Mouse (Mus musculus) cerebral cortex, adult 2 months (tissue): ENCODE data around the gene Pik3c2b.

ENCODE experiments used
- WGBS: fragments of 180-500 bp; shearing (Covaris S2); methylation state at CpG from one replicate; pipeline ENCODE4 v1.1.7; 2018; 5-methylcytosine and 5-hydroxymethylcytosine counted together

Pik3c2b gene

DNA sequence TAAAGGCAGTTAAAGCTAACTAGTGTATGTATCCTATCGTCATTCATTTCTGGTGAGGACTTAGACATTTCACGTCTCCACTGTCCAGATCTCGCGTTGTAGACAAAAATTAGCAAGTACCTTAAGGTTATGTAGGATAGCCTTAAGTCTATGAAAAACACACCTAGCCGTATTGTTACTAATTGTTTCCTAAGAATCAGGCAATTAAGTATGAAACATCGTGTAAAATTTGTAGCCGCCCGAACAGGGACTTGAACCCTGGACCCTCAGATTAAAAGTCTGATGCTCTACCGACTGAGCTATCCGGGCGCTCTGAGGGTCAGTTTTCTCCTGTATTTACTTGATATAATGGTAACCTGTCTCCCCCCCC is 11.4 kb upstream of the Pik3c2b start:
- 7% methylated on average over 11 of the region's 11 CpGs for WGBS

GRCm38 (mm10) chr1:133034682-133035081 is 10.8 kb upstream of the Pik3c2b start:
- 71% methylated on average over 7 of the region's 7 CpGs for WGBS

DNA sequence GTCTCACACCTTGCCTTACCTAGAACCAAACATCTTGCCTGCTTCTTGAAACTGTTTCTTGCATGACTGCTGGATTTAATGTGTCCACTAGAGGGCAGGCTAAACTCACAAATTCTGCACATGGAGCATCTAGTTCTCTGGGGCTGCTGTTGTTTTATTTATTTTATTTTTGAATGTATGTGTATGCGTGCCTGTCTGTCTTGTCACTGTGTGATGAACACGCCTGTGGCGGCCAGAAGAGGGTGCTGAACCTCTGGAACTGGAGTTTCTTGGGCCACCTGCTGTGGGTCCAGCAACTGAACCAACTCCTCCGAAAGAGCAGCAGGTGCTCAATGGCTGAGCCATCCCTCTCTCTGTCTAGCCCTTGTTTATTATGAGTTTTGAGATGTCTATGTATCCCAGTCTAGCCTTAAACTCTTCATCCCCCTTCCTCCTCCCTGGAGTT is 5.9 kb upstream of the Pik3c2b start:
- WGBS: 8% methylated on average over 4 of the region's 4 CpGs

DNA sequence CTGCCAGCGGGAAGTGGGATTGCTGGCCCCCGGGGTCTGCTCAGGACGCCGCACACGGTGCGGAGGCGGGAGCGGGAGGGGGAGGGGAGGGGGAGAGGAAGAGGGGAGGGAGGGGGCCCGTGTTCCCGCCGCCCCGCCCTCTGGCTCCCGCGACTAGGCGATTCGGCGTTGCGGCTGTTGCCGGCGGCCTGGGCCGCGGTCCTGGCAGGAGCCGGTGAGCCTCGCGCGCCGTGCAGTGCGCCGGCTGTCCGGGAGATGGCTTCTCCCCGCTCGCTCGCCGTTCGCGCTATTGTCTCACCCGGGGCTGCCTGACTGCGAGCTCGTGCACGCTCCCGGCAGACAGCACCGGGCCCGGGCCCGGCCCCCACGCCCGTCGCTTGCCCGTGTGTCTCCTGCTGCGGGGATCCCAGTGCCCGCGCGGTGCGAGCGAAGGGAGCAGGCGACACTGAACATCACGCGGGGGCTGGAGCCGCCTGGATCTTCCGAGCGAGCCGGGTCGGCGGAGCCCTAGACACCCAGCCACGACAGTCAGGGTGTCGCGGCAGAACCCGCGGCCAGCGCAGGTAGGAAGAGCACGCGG is 484 bp downstream of the Pik3c2b start:
- WGBS: under 1% methylated on average over 66 of the region's 71 CpGs

- WGBS: 2% methylated on average over 40 of the region's 40 CpGs
Measured at GRCm38 (mm10) chr1:133046441-133046931, 1.0 kb downstream of the Pik3c2b start.

DNA sequence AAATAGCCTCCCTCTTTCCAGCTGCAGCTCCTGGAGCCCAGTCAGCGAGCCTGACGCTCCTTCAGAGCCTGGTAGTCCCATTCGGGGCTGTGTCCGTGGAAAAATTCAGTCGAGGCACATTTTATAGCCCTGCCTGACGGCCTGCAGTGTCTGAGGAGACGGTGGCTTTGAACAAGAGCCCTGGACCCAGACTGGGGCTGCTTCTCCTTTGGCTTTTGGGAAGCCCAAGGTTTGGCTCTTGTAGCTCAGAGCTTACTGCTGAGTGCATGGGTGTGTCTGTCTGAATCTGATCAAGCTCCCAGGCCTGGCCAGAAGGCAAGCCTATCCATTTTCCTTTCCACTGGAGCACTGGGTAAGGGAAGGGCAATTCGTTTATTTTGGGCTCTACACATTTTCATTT is 2.1 kb downstream of the Pik3c2b start:
- WGBS: 41% methylated on average over 8 of the region's 8 CpGs

GRCm38 (mm10) chr1:133048690-133049089 is 3.2 kb downstream of the Pik3c2b start:
- 25% methylated on average over 2 of the region's 2 CpGs for WGBS

GRCm38 (mm10) chr1:133050001-133050431 is 4.5 kb downstream of the Pik3c2b start:
- WGBS: 57% methylated on average over 11 of the region's 11 CpGs

DNA sequence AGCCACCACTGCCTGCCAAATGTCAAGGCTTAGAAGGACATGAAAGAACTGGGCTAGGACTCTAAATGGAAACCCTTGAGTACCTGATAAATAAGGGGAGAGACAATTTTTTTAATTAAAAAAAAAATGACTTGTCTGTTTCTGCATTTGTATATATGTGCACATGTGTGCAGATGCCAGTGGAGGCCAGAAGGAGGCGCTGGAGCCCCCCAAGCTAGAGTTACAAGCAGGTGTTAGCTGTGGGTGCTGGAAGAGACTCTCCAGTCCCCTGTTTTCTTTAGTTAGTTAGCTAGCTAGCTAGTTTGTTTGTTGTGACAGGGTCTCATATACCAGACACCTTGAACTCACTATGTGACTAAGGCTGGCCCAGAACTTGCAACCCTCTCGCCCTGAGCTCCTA is 6.4 kb downstream of the Pik3c2b start:
- WGBS: 99% methylated on average over 2 of the region's 2 CpGs

- 78% methylated on average over 5 of the region's 5 CpGs for WGBS
Measured at GRCm38 (mm10) chr1:133053034-133053433, 7.6 kb downstream of the Pik3c2b start.

DNA sequence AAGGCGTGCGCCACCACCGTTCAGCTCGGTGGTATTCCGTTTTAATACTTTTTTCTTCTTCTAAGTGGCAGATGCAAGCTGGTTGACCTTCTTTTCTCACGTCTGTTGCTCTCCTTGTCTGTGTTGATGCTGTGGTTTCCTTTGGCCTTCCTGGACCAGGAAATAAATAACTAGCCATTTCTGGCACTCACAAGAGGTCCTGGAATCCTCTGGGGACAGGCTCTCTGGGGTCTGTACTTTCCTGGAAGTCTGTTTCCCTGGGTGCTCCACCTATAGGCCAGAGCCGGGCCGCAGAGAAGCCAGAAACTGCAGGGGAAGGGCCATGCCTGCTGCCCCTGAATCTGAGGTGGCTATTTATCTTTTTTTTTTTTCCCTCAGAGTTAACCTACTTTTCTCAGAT is 8.9 kb downstream of the Pik3c2b start:
- WGBS: 70% methylated on average over 8 of the region's 8 CpGs

DNA sequence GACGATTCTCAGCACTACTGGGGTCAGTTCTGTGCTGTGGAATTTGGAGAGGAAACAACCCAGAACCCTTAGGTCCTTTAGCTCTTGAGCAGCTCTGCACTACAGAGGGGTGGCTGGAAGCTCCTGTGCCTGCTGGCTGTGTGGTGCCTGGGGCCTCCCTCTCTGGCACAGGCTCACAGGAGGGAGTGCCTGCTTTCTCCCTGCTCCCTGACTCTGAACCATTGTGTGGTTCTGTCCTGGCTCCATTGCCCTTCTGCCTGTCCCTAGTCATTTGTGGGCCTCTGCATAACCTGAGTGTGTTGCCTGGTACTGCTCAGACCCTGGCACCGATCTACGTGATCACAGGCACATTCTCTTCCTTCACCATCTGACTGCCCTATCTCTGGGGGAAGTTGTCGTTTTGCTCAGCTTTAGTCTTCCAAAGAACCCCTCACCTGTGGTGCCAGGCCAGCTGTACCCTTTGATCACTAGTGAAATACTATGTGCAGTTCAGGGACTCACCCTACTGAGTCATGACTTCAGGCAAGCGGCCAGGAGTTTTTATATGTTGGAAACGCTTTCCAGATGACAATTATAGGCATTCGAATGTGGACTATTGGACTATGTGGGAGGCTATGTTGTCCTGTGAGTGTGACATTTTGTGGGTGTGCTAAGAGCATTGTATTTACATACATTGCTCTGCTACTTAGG is 12.0 kb downstream of the Pik3c2b start:
- 29% methylated on average over 7 of the region's 7 CpGs for WGBS

- WGBS: 73% methylated on average over 2 of the region's 2 CpGs
Measured at GRCm38 (mm10) chr1:133059592-133059991, 14.1 kb downstream of the Pik3c2b start.

DNA sequence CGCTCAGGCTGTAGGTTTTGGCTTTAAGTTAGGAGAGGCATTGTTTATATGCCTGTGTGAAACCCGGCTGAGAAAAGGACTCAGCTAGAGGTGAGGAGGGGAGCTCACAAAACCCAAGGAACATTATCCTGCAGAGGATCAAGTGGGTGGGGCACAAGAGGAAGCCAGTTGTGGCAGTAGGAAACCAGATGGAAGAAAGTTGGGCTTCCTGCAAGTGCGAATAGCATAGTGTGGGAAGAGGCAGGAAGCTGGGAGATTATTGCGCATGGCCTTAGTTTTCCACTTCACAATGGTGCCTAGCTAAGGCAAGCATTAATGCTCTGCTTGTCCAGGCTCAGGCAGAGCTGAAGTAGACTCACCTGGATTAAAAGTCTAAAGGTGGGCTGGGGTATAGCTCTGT is 15.2 kb downstream of the Pik3c2b start:
- 52% methylated on average over 4 of the region's 4 CpGs for WGBS

GRCm38 (mm10) chr1:133063164-133063563 is 17.7 kb downstream of the Pik3c2b start:
- 51% methylated on average over 6 of the region's 6 CpGs for WGBS

DNA sequence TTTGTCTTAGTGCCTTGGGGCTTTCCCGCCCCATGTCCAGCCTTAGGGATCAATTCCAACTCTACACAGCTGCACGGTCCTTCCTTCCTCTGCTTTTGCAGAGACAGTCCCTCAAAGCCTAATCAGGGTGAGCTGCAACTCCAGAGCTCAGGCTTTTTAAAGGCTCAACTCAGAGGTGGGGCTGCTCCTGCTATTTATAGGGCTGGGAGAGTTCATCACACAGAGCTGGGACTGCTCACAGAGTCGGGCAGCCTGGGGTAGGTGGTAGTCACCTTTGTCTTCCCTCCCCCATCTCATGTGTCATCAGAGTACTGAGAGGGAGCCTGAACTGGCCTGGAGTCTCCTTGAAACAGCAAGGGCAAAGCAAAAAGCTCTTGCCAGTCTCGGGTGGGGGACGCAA is 22.8 kb downstream of the Pik3c2b start:
- 39% methylated on average over 5 of the region's 5 CpGs for WGBS

GRCm38 (mm10) chr1:133068669-133069274 is 23.3 kb downstream of the Pik3c2b start:
- WGBS: 64% methylated on average over 15 of the region's 15 CpGs

DNA sequence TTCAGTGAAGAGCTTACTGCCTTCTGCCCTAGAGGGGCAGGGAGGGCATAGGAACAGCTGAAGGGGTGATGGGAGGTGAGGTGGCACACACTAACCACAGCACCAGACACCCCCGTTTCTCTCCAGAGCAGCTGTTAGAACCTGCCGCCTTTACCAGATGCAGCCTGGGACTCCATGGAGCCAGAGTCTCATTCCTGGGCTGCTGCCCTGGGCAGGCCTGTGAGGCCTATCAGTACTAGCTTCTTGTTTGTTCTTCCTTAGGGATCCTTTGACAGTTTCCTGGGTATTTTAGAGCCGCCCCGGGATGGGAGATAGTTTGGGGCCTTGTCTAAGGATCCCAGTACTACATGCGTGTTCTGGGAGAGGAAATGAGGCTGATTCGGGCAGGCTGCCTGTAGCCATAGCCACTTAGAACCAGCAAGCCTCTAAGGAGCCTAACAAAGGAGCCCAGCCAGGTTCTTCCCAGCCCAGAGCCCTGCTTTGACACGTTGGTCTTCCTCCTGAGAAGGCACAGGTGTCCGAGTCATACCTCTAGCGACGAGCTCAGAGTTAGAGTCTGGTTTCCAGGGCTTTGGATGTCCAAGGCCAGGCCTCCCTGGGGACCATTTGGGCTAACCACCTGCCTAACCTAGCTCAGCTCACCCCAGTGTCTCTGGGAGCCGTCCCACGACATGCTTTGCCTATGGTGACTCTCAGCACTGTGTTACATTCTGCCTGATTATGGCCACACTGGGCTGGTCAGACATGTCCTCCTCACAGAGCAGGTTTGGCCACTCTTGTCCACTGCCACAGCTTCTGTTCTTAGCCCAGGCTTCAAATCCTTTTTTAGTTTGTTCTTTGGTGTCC is 24.0 kb downstream of the Pik3c2b start:
- WGBS: 69% methylated on average over 12 of the region's 12 CpGs

DNA sequence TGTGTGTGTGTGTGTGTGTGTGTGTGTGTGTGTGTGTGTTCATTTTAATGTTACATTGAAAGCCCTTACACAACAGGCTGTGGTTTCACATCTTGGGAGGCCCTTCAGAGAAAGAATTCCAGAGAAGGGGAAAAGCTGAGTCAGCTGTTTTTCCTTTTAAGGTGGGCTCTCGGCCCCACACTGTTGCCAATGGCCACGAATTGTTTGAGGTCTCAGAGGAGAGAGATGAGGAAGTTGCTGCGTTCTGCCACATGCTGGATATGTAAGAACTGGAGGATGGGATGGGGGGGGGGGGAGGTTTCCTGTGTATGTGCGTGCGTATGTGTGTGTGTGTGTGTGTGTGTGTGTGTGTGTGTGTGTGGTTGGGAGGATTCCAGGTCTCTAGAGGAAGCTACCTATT is 24.7 kb downstream of the Pik3c2b start:
- WGBS: 68% methylated on average over 5 of the region's 5 CpGs

- 26% methylated on average over 16 of the region's 16 CpGs for WGBS
Measured at GRCm38 (mm10) chr1:133071666-133072381, 26.4 kb downstream of the Pik3c2b start.

- WGBS: 78% methylated on average over 9 of the region's 9 CpGs
Measured at GRCm38 (mm10) chr1:133073327-133073856, 27.9 kb downstream of the Pik3c2b start.
